ENCODE assay signal across 18 mouse cellular contexts in the genomic region with DNA sequence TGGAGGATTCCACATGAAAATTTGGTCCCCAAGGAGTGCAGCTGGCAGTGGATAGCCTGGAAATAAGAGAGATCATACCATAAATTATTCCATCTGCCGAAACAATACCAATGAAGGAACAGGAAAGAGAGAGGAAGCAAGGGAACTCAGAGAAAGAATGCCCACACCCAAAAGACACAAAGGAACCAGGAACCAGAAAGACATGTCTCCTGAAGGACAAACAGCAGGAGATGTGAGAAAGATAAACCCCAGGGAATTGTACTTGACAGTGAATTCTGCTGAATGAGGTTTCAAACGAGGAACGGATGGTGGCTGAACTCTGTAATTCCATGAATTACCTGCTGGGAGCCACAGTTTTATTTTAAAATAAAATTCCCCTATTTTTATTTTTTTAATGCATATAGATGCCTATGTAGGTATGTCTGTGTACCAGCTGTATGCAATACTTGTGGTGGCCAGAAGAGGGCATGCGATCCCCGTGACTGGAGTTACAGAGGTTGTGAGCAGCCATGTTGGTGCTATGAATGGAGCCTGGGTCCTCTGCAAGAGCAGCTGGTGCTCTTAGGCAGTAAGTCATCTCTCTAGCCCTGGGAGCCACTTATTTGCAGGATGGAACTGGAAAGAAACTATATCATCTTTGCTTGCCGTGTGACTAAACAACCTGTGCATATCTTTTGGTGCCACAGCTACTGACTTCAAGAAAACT. TPM values are rescaled to one million over a fixed set of nuclear protein-coding genes. Genes with fewer than 3 reads are reported as not detected.
DNase-seq lines count a peak whose midpoint lies in the region; ATAC-seq and TF ChIP-seq lines count a peak whose summit lies in the region.
"Had no signal": no experiment of that assay in that cellular context is flagged by ENCODE, and none has a peak within 500 bp of the region (broad histone marks: within the 10 kb centered on the region; RNA-seq: fewer than 3 reads in every experiment).

No protein-coding gene starts in this region.

- no peak overlapping the region for H3K27ac ChIP-seq in heart, embryonic 12.5 days (ENCODE audit: poor library complexity, severe bottlenecking)
- H3K27ac ChIP-seq in liver, adult 2 months (replicated peaks; ENCODE audit: insufficient read depth, low read depth, low read length), result no peak overlapping the region
- no peak overlapping the region for H3K27ac ChIP-seq in liver, embryonic 11.5 days (ENCODE audit: low read depth, low read length)
- H3K27ac ChIP-seq in cerebellum, adult 2 months (ENCODE audit: insufficient read depth, low read length), result no peak overlapping the region
- H3K27ac ChIP-seq: embryonic facial prominence, embryonic 12.5 days; hindbrain, embryonic 15.5 days; liver, embryonic 15.5 days; macrophage had no signal

- H3K4me2 ChIP-seq in heart, embryonic 12.5 days, result no peak overlapping the region
- no peak overlapping the region for H3K4me2 ChIP-seq in liver, embryonic 11.5 days
- H3K4me2 ChIP-seq: embryonic facial prominence, embryonic 12.5 days; hindbrain, embryonic 15.5 days; liver, embryonic 15.5 days had no signal

- no peak overlapping the region for H3K4me3 ChIP-seq in heart, embryonic 12.5 days
- H3K4me3 ChIP-seq in liver, adult 2 months (ENCODE audit: insufficient read depth, low read depth, low read length), result no peak overlapping the region
- H3K4me3 ChIP-seq in liver, embryonic 11.5 days (ENCODE audit: low read depth, low read length), result no peak overlapping the region
- H3K4me3 ChIP-seq in cerebellum, adult 2 months (replicated peaks; ENCODE audit: insufficient read depth, low read depth, low read length), result no peak overlapping the region
- H3K4me3 ChIP-seq: embryonic facial prominence, embryonic 12.5 days; hindbrain, embryonic 15.5 days; liver, embryonic 15.5 days had no signal

- H3K27me3 ChIP-seq in heart, embryonic 12.5 days (replicated peaks), result no peaks in the 10 kb centered on the region
- H3K27me3 ChIP-seq in liver, adult 2 months (ENCODE audit: control insufficient read depth, insufficient read depth, low read length), result peaks cover 2% of the 10 kb centered on the region; the same call in 1 of the 2 replicates
- peaks cover 28% of the 10 kb centered on the region for H3K27me3 ChIP-seq in liver, embryonic 11.5 days (replicated peaks; ENCODE audit: control insufficient read depth, insufficient read depth, low read length)
- H3K27me3 ChIP-seq in cerebellum, adult 2 months (ENCODE audit: control insufficient read depth, insufficient read depth, low read length), result no peaks in the 10 kb centered on the region; the same call in 1 of the 2 replicates

- no peaks in the 10 kb centered on the region for H3K36me3 ChIP-seq in heart, embryonic 12.5 days
- H3K36me3 ChIP-seq in liver, adult 2 months (ENCODE audit: control insufficient read depth, insufficient read depth, low read length), result no peaks in the 10 kb centered on the region
- H3K36me3 ChIP-seq in liver, embryonic 11.5 days (ENCODE audit: control insufficient read depth, insufficient read depth, low read length), result no peaks in the 10 kb centered on the region
- H3K36me3 ChIP-seq: embryonic facial prominence, embryonic 12.5 days; hindbrain, embryonic 15.5 days; liver, embryonic 15.5 days had no signal

- no peak overlapping the region for H3K9ac ChIP-seq in heart, embryonic 12.5 days
- H3K9ac ChIP-seq in liver, adult 2 months (ENCODE audit: low read depth, low read length), result no peak overlapping the region
- no peak overlapping the region for H3K9ac ChIP-seq in liver, embryonic 11.5 days (ENCODE audit: low read depth, low read length)
- H3K9ac ChIP-seq: embryonic facial prominence, embryonic 12.5 days; hindbrain, embryonic 15.5 days; liver, embryonic 15.5 days had no signal

- peak; percentile 39 for TF ChIP-seq CTCF in liver, adult 2 months (IDR thresholded peaks at IDR 0.05; ENCODE audit: low read depth, low read length)
- TF ChIP-seq CTCF in cerebellum, adult 2 months (IDR thresholded peaks at IDR 0.05; ENCODE audit: borderline replicate concordance, insufficient read depth, low read depth, low read length), result no peak

- H3K4me1 ChIP-seq in heart, embryonic 12.5 days (replicated peaks), result peaks cover 7% of the 10 kb centered on the region; the same call in 1 of the 2 replicates
- H3K4me1 ChIP-seq in liver, adult 2 months (ENCODE audit: control insufficient read depth, insufficient read depth, low read length), result no peaks in the 10 kb centered on the region
- H3K4me1 ChIP-seq in liver, embryonic 11.5 days (replicated peaks; ENCODE audit: control insufficient read depth, insufficient read depth, low read length), result no peaks in the 10 kb centered on the region
- H3K4me1 ChIP-seq in cerebellum, adult 2 months (ENCODE audit: control insufficient read depth, insufficient read depth, low read length), result no peaks in the 10 kb centered on the region
- H3K4me1 ChIP-seq: embryonic facial prominence, embryonic 12.5 days; liver, embryonic 15.5 days had no signal

- peaks cover 12% of the 10 kb centered on the region for H3K9me3 ChIP-seq in heart, embryonic 12.5 days (replicated peaks)
- no peaks in the 10 kb centered on the region; the same call in 1 of the 2 replicates for H3K9me3 ChIP-seq in liver, embryonic 11.5 days (ENCODE audit: control insufficient read depth, low read length)
- H3K9me3 ChIP-seq: hindbrain, embryonic 15.5 days; liver, embryonic 15.5 days had no signal

- no peak for ATAC-seq in heart, embryonic 12.5 days (ENCODE audit: insufficient number of reproducible peaks, low FRiP score)
- no peak for ATAC-seq in liver, embryonic 11.5 days (replicated peaks; ENCODE audit: low FRiP score)

- no peak for TF ChIP-seq POLR2A in liver, adult 2 months (IDR thresholded peaks at IDR 0.05; ENCODE audit: extremely low read depth, insufficient read depth, low read length)
- TF ChIP-seq POLR2A in cerebellum, adult 2 months (IDR thresholded peaks at IDR 0.05; ENCODE audit: borderline replicate concordance, insufficient read depth, low read length), result no peak

- H3K79me2 ChIP-seq in liver, adult 2 months (ENCODE audit: control insufficient read depth, insufficient read depth, low read length), result no peaks in the 10 kb centered on the region

- WGBS in heart, embryonic 12.5 days, result 85% methylated on average over 6 of the region's 6 CpGs
- 90% methylated on average over 6 of the region's 6 CpGs for WGBS in liver, adult 2 months
- WGBS in liver, embryonic 11.5 days, result 88% methylated on average over 6 of the region's 6 CpGs
- WGBS in cerebellum, adult 2 months, result 88% methylated on average over 6 of the region's 6 CpGs

- peak; percentile 25 for DNase-seq in heart, postnatal 4 days
- no peak for DNase-seq in liver, adult 2 months (ENCODE audit: extremely low read depth, low read depth, low spot score)
- no peak for DNase-seq in liver, embryonic 11.5 days (ENCODE audit: low spot score)
- peak; percentile 18 for DNase-seq in thymus, postnatal 4 days
- DNase-seq in thymus, postnatal 10 days (ENCODE audit: low spot score in 2 of 2), result no peak
- no peak for DNase-seq in adrenal gland, postnatal 36 days
- DNase-seq in cerebellum, adult 2 months, result no peak
- DNase-seq: cerebellum, postnatal 36 days; gastrocnemius, postnatal 25 days; heart, postnatal 10 days; layer of hippocampus, adult 9-11 months; midbrain, embryonic 14.5 days; spleen, adult 18-20 months had no signal

RNA-seq across cellular contexts. Expression of a gene that starts 4.2 kb away (rescaled TPM):
- 10 to 100 TPM; 48.8 to 49.6 TPM for total RNA-seq in heart, postnatal 4 days (2021)
- polyA plus RNA-seq in heart, embryonic 12.5 days (2016; fragmentation: Nextera tagmentation; extraction: Ambion mirVana), result 6.4 and 7.0 TPM in 2 replicates
- total RNA-seq in liver, adult 2 months (2014; rRNA removed), result 1.9 and 2.1 TPM in 2 replicates
- polyA plus RNA-seq in liver, adult 2 months (2012; rRNA removed), result 0.43 and 0.60 TPM in 2 replicates
- 4.0 and 5.7 TPM in 2 replicates for polyA plus RNA-seq in liver, embryonic 11.5 days (2014; fragmentation: Nextera tagmentation; extraction: Ambion mirVana)
- total RNA-seq in adrenal gland, postnatal 36 days (2021), result 10 to 100 TPM; 25.7 to 60.8 TPM
- 1.7 and 2.0 TPM in 2 replicates for polyA plus RNA-seq in cerebellum, adult 2 months (2012; rRNA removed)
- polyA plus RNA-seq: macrophage had no signal

Comparison
In these comparisons a context has a peak if more than half of its experiments do, and no peak if none do; other contexts are left out.
1. DNase-seq: peak in heart, postnatal 4 days (single experiment) and thymus, postnatal 4 days (single experiment); none in liver, adult 2 months (single experiment), liver, embryonic 11.5 days (single experiment), thymus, postnatal 10 days (0 of 2), adrenal gland, postnatal 36 days (0 of 2) and cerebellum, adult 2 months (0 of 2).